Mouse (Mus musculus) liver, adult 2 months (tissue): ENCODE measurements around the gene Txnip.

Experiments
- CTCF ChIP-seq: fragments of 200-500 bp; IDR thresholded peaks from 2 replicates; pipeline ENCODE4 v1.5.1; 2011; ENCODE audit warnings: low read depth, low read length, control low read depth
- POLR2A ChIP-seq: fragments of 200-500 bp; IDR thresholded peaks from 2 replicates; pipeline ENCODE4 v1.6.1; 2011; ENCODE audit warnings: low read length, control low read depth; ENCODE audit not compliant: insufficient read depth; ENCODE audit errors: extremely low read depth

- TF ChIP-seq POLR2A (no peak), CTCF (peak; percentile 78)
Observed at GRCm38 (mm10) chr3:96532050-96532449, 25.7 kb upstream of the Txnip start.
